Mouse (Mus musculus): Measurements from ENCODE around the gene Ccl20.

- no peak for TF ChIP-seq POLR2A (IDR thresholded peaks at IDR 0.05; ENCODE audit: control insufficient read depth, low read depth, low read length)
- peak; percentile 35; the same call in 1 of the 2 replicates for TF ChIP-seq CTCF (IDR thresholded peaks at IDR 0.05; ENCODE audit: control insufficient read depth, insufficient read depth, insufficient replicate concordance, low read depth, low read length)
Observed at GRCm38 (mm10) chr1:83138721-83139120, 22.2 kb downstream of the Ccl20 start.
